Mouse (Mus musculus) lung, embryonic 14.5 days (tissue): ENCODE data around the gene Commd7. TPM values are rescaled to one million over a fixed set of nuclear protein-coding genes. Genes with fewer than 3 reads are reported as not detected.

Source experiments
- ATAC-seq: fragments of 200-750 bp; cut with Nextera tagmentation; 2 replicates; pipeline ENCODE4 v1.8.0; 2017; ENCODE audit warnings: mild to moderate bottlenecking, moderate TSS enrichment, moderate library complexity; ENCODE audit not compliant: insufficient read depth
- DNase-seq: peaks from one replicate; pipeline ENCODE4 v3.0.0-alpha.2; 2015
- H3K27ac ChIP-seq: fragments of 300-500 bp; sonication (generic); 2 replicates; pipeline ENCODE4 v1.5.1; 2014; ENCODE audit warnings: low read depth, mild to moderate bottlenecking, moderate library complexity
- H3K27me3 ChIP-seq: fragments of 300-500 bp; sonication (generic); 2 replicates; pipeline ENCODE4 v1.6.1; 2014; ENCODE audit warnings: low read length, control low read depth; ENCODE audit not compliant: insufficient read depth
- H3K36me3 ChIP-seq: fragments of 300-500 bp; sonication (generic); 2 replicates; pipeline ENCODE4 v1.6.1; 2014; ENCODE audit warnings: control low read depth; ENCODE audit not compliant: insufficient read depth
- H3K4me1 ChIP-seq: fragments of 300-500 bp; sonication (generic); 2 replicates; pipeline ENCODE4 v1.6.1; 2014; ENCODE audit warnings: antibody characterized with exemption, control low read depth; ENCODE audit not compliant: insufficient read depth
- H3K4me2 ChIP-seq: fragments of 300-500 bp; sonication (generic); 2 replicates; pipeline ENCODE4 v1.6.1; 2014; ENCODE audit warnings: mild to moderate bottlenecking
- H3K4me3 ChIP-seq: fragments of 300-500 bp; sonication (generic); 2 replicates; pipeline ENCODE4 v1.5.1; 2014; ENCODE audit warnings: low read depth, low read length
- H3K9ac ChIP-seq: fragments of 300-500 bp; sonication (generic); 2 replicates; pipeline ENCODE4 v1.6.1; 2014
- H3K9me3 ChIP-seq: fragments of 300-500 bp; sonication (generic); 2 replicates; pipeline ENCODE4 v1.6.1; 2016; ENCODE audit warnings: low read depth, low read length, control low read depth
- CTCF ChIP-seq: IDR thresholded peaks from 2 replicates; pipeline ENCODE4 v1.5.1; 2016; ENCODE audit warnings: antibody characterized with exemption, low read depth
- WGBS: fragments of 180-500 bp; shearing (Covaris S2); extraction: QIAGEN DNeasy Blood & Tissue Kit; methylation state at CpG from one replicate; pipeline ENCODE4 v1.1.7; 2014; 5-methylcytosine and 5-hydroxymethylcytosine counted together
- polyA plus RNA-seq: library from polyadenylated mRNA; unstranded; fragments of >200 nt; fragmentation: Nextera tagmentation; extraction: Ambion mirVana; gene quantifications from 2 replicates; pipeline ENCODE4 v1.2.1, GENCODE M21; 2014

The Commd7 gene
- polyA plus RNA-seq, 1 experiment from 2014 or later, result 70.9 TPM

DNA sequence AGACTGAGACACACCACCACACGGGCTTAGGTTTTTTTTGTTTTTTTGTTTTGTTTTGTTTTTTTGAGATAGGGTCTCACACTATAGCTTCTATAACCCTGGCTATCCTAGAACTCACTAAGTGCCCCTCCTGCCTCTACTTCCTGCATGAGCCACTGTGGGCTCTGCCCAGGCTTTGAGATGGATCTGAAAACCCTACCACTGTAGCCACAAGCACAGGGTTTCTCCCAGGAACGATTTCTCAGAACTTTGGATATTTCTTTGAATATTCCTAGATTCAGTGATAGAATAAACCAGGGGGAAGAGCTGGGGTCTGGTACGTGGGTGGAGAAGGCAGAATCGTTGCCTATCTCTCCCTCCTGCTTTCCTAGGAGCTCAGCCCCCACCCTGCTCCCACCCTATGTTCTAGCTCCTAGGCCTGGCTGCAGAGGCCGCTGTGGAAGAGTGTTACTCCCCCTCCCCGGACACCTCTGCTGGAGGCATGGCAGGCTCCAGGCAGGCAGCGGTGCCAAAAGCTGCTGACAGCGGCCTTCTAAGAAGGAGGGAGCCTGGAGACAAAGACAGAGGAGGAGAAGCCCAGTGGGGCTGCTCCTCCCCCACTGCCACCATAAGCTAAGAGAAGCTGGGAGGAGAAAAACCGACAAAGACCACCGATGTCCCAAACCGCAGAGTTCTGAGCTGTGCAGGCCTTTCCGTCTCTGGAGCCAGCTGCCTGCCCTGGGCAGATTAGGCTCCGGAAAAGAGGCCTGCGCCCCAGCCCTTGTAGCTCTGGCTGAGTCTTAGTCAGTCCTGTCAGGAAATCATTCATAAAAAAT, 21.9 kb downstream of the Commd7 start:
- H3K9ac ChIP-seq, result peak overlapping the region; percentile 38
- H3K27me3 ChIP-seq, result no peaks in the 10 kb centered on the region
- no peak for TF ChIP-seq CTCF
- no peak overlapping the region for H3K4me3 ChIP-seq
- H3K4me1 ChIP-seq, result peaks cover 7% of the 10 kb centered on the region
- DNase-seq, result peak; percentile 83
- H3K4me2 ChIP-seq, result peak overlapping the region; percentile 10; the same call in 1 of the 2 replicates
- peak; percentile 73 for ATAC-seq
- H3K36me3 ChIP-seq, result no peaks in the 10 kb centered on the region
- H3K27ac ChIP-seq, result peak overlapping the region; percentile 92
- H3K9me3 ChIP-seq, result no peaks in the 10 kb centered on the region
- 17% methylated on average over 14 of the region's 14 CpGs for WGBS

- WGBS, result 11% methylated on average over 9 of the region's 9 CpGs
- H3K4me1 ChIP-seq, result peaks cover 7% of the 10 kb centered on the region
- H3K9ac ChIP-seq, result no peak overlapping the region
Measured at GRCm38 (mm10) chr2:153609548-153609947, 23.0 kb downstream of the Commd7 start.

GRCm38 (mm10) chr2:153609058-153609457, 23.5 kb downstream of the Commd7 start:
- Histone ChIP-seq H3K9me3 (no peaks in the 10 kb centered on the region), H3K27ac (no peak overlapping the region), H3K4me1 (peaks cover 7% of the 10 kb centered on the region), H3K4me3 (no peak overlapping the region), H3K4me2 (no peak overlapping the region), H3K36me3 (no peaks in the 10 kb centered on the region), H3K9ac (no peak overlapping the region), H3K27me3 (no peaks in the 10 kb centered on the region)
- TF ChIP-seq CTCF, result no peak
- no peak for DNase-seq
- no peak for ATAC-seq
- 85% methylated on average over 8 of the region's 8 CpGs for WGBS

More at GRCm38 (mm10) chr2:153609548-153609947, 23.0 kb downstream of the Commd7 start:
- Histone ChIP-seq H3K4me3 (no peak overlapping the region), H3K36me3 (no peaks in the 10 kb centered on the region), H3K27me3 (no peaks in the 10 kb centered on the region), H3K4me2 (no peak overlapping the region), H3K9me3 (no peaks in the 10 kb centered on the region), H3K27ac (peak overlapping the region; percentile 92; the same call in 1 of the 2 replicates)
- DNase-seq, result peak; percentile 96
- peak; percentile 57 for ATAC-seq
- TF ChIP-seq CTCF, result peak; percentile 93

DNA sequence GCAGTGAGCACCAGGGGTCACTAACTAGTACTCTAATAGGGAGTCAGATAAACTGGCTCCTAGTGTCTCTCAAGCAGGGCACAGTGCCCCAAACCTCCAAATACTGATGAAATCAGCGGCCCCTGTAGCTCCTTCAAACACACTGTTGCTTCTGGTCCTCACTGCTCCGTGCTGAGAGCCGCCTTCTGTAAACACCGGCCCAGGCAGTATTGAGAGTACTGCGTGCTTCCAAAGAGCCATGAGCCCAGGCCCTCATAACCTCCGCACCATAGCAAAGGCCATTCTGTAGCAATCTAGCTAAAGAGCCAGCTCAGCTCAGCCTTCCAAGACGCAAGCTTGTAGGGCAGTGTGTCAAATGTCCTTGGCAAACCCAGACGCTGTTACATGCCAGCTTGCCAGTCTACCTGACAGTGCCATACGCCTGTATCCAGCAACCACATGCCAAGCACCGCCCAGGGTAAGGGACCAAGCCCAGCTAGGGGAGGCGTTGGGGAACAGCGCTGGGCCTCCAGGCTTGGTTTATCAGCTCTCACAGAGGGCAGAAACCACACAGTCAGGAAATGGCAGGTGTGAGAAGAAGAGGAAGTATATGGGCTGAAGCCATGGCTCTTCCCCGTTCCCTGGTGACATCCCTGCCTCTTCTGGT, 24.6 kb downstream of the Commd7 start:
- WGBS, result 54% methylated on average over 13 of the region's 13 CpGs

GRCm38 (mm10) chr2:153606421-153606820, 26.2 kb downstream of the Commd7 start:
- no peak overlapping the region for H3K4me2 ChIP-seq
- no peak overlapping the region for H3K9ac ChIP-seq
- H3K27me3 ChIP-seq, result no peaks in the 10 kb centered on the region
- H3K27ac ChIP-seq, result no peak overlapping the region
- H3K4me1 ChIP-seq, result peaks cover 7% of the 10 kb centered on the region
- ATAC-seq (no peak), DNase-seq (no peak)
- no peak for TF ChIP-seq CTCF
- WGBS, result 79% methylated on average over 3 of the region's 3 CpGs
- no peaks in the 10 kb centered on the region for H3K9me3 ChIP-seq
- no peaks in the 10 kb centered on the region for H3K36me3 ChIP-seq
- no peak overlapping the region for H3K4me3 ChIP-seq

More for the DNA sequence above, 24.6 kb downstream of the Commd7 start:
- Histone ChIP-seq H3K4me1 (peaks cover 7% of the 10 kb centered on the region), H3K9me3 (no peaks in the 10 kb centered on the region), H3K36me3 (no peaks in the 10 kb centered on the region), H3K27ac (no peak overlapping the region), H3K4me3 (no peak overlapping the region), H3K27me3 (no peaks in the 10 kb centered on the region), H3K9ac (no peak overlapping the region), H3K4me2 (no peak overlapping the region)
- TF ChIP-seq CTCF, result no peak
- ATAC-seq, result no peak
- DNase-seq, result no peak

- whole genome bisulfite sequencing, result 25% methylated on average over 4 of the region's 4 CpGs
- Histone ChIP-seq H3K9me3 (no peaks in the 10 kb centered on the region), H3K4me1 (peaks cover 4% of the 10 kb centered on the region), H3K27ac (no peak overlapping the region), H3K27me3 (no peaks in the 10 kb centered on the region), H3K9ac (no peak overlapping the region), H3K36me3 (no peaks in the 10 kb centered on the region), H3K4me3 (no peak overlapping the region), H3K4me2 (no peak overlapping the region)
- peak; percentile 25; the same call in 1 of the 2 replicates for TF ChIP-seq CTCF
- DNase-seq (no peak), ATAC-seq (no peak)
Measured at GRCm38 (mm10) chr2:153603724-153604123, 28.9 kb downstream of the Commd7 start.
